Comparison of ENCODE assay signal across 14 mouse cellular contexts in the genomic region with DNA sequence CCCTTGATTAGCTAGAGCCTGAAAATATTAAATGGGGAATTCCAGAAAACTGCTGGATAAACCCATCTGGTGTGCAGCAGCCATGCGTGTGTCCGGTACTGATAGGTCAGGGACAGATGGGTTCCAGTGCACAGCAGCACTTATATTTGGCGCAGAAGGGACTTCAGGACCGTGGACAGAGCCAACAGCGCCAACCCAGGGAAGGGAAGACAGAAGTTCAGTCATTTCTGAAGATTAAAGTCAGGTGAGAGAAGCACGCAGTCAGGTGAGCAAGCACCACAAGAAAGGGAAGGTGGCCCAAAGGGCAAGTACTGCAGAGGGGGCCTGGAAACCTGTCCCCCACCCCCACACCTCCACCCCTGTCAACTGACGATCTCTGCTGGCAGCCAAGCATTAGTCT. TPM values are rescaled to one million over a fixed set of nuclear protein-coding genes. Genes with fewer than 3 reads are reported as not detected.
DNase-seq lines count a peak whose midpoint lies in the region; ATAC-seq lines count a peak whose summit lies in the region.
"Had no signal": no experiment of that assay in that cellular context is flagged by ENCODE, and none has a peak within 500 bp of the region (broad histone marks: within the 10 kb centered on the region; RNA-seq: fewer than 3 reads in every experiment).

No protein-coding gene starts in this region.

- no peak overlapping the region for H3K27ac ChIP-seq in neural tube, embryonic 15.5 days (replicated peaks)
- H3K27ac ChIP-seq: heart, embryonic 10.5 days had no signal

- H3K4me1 ChIP-seq in neural tube, embryonic 15.5 days, result peaks cover 11% of the 10 kb centered on the region
- H3K4me1 ChIP-seq: heart, embryonic 10.5 days had no signal

- H3K4me3 ChIP-seq in neural tube, embryonic 15.5 days (replicated peaks), result no peak overlapping the region
- H3K4me3 ChIP-seq: heart, embryonic 10.5 days had no signal

- H3K9ac ChIP-seq in neural tube, embryonic 15.5 days (replicated peaks), result no peak overlapping the region

- no peak overlapping the region for H3K4me2 ChIP-seq in neural tube, embryonic 15.5 days

- peak; percentile 35 for DNase-seq in heart, postnatal 4 days
- DNase-seq in heart, adult 11 months, result no peak
- peak; percentile 40 for DNase-seq in neural tube, embryonic 10.5 days (ENCODE audit: extremely low spot score, low spot score)
- DNase-seq in embryo, embryonic 9.5 days (ENCODE audit: extremely low spot score), result peak; percentile 39
- DNase-seq in yolk sac, embryonic 10.5 days (ENCODE audit: low spot score), result peak; percentile 3
- no peak for DNase-seq in urinary bladder, postnatal 4 days (ENCODE audit: low spot score in 2 of 2)
- no peak for DNase-seq in thymus, postnatal 0 days (ENCODE audit: low spot score)
- DNase-seq: cerebellum, postnatal 10 days had no signal

- no peaks in the 10 kb centered on the region for H3K36me3 ChIP-seq in neural tube, embryonic 15.5 days
- H3K36me3 ChIP-seq: heart, embryonic 10.5 days had no signal

- 56% methylated on average over 7 of the region's 7 CpGs for WGBS in neural tube, embryonic 15.5 days

- H3K9me3 ChIP-seq in neural tube, embryonic 15.5 days (replicated peaks), result no peaks in the 10 kb centered on the region
- H3K9me3 ChIP-seq: heart, embryonic 10.5 days had no signal

- ATAC-seq in neural tube, embryonic 15.5 days (ENCODE audit: low FRiP score), result no peak
- ATAC-seq: forebrain, embryonic 14.5 days had no signal

- H3K27me3 ChIP-seq in neural tube, embryonic 15.5 days (replicated peaks), result no peaks in the 10 kb centered on the region; the same call in 1 of the 2 replicates

RNA-seq across cellular contexts. Expression of a gene that starts 7.7 kb away (rescaled TPM):
- not detected for total RNA-seq in heart, postnatal 4 days (2021)
- 0.92 and 1.1 TPM in 2 replicates for polyA plus RNA-seq in neural tube, embryonic 15.5 days (2015; fragmentation: Nextera tagmentation; extraction: Ambion mirVana)
- 7.4 and 8.6 TPM in 2 replicates for polyA plus RNA-seq in thymus, postnatal 0 days (2015; fragmentation: Nextera tagmentation; extraction: Ambion mirVana)
- total RNA-seq: left cerebral cortex, postnatal 10 days; megakaryocyte progenitor cell, adult 5-6 weeks had no signal
- polyA plus RNA-seq: forebrain, embryonic 14.5 days; heart, embryonic 10.5 days; kidney, embryonic 14.5 days had no signal

Comparison
In these comparisons a context has a peak if more than half of its experiments do, and no peak if none do; other contexts are left out.
1. DNase-seq: peak in heart, postnatal 4 days (single experiment), neural tube, embryonic 10.5 days (single experiment), embryo, embryonic 9.5 days (single experiment) and yolk sac, embryonic 10.5 days (single experiment); none in heart, adult 11 months (single experiment), urinary bladder, postnatal 4 days (0 of 2) and thymus, postnatal 0 days (single experiment).